Mouse (Mus musculus): Measurements from ENCODE around the gene Ceacam11. TPM values are rescaled to one million over a fixed set of nuclear protein-coding genes. Genes with fewer than 3 reads are reported as not detected.
"Not testable (repeated sequence)": the region's sequence is repeated elsewhere in the genome, so short reads cannot be mapped to it uniquely, and the experiment has no call there.

The Ceacam11 gene
- total RNA-seq (2022) = not detected

DNA sequence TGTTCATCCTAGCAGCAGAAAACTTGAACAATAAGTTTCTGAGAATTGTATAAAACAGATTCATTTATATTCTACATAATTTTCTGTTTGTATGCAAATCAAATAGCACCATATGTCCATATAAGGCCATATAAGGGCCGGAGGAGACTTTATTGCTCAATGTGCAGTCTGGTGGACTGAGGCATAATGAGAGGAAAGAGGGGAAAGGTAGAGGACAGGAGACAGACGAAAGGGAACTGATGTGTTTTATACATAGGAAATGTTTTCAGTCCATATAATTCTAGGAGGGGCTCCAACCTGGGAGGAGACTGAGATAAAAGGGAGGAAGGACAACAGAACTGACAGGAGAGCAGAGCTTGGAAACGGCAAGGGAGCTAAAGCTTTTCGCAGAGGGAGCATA lies at the start of gene Ceacam11:
Gene Ceacam11 (plus strand): TSS at position 301 of the 400 bp plus-strand sequence.
- no peak for DNase-seq (ENCODE audit: low spot score in 2 of 2)

DNA sequence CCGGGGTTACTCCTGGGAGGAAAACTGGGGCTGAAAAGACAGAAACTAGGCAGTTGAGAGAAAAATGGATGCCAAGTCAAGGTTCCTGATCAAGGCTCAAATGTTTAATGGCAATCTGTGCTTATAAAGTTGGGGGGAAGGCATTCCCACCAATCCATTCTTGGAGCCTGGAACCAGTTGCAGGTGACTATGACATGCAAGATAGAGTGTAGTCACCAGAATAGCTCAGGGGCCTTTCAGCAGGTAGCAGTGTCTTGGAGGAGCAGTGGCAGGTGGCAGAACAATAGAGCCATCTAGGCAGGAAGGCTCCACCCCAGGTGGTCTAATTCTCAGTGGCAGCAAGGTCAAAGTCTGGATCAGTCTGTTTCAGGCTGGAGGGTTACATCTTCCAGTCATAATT lies 29.2 kb downstream of the Ceacam11 start:
- not testable (repeated sequence) for DNase-seq (ENCODE audit: low spot score in 2 of 2)

DNA sequence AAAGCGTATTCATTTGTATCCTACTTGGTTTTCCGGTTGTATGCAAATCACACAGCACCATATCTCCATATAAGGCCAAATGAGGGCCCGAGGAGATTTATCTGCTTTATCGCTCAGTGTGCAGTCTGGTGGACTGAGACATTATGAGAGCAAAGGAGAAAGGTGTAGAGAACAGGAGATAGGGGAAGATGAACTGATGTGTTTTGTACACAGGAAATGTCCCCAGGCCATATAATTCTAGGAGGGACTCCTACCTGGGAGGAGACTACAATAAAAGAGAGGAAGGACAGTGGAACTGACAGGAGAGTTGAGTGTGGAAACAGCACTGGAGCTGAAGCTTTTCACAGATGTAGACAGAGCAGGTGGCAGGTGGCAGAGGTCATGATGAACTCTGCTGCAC lies 37.7 kb downstream of the Ceacam11 start, which contains the start of gene Ceacam13:
Gene Ceacam13 (plus strand): TSS at position 301 of the 400 bp plus-strand sequence.
- DNase-seq (ENCODE audit: low spot score in 2 of 2) = no peak

Small RNA genes within 50 kb of the gene (microRNA-seq; reads per million reads assigned to microRNA genes)
- gene Gm22414 = 0 reads per million in 2 experiments

Other genes starting within 250 kb of the Ceacam11 start
- gene Ceacam14, start 159.5 kb upstream of the Ceacam11 start, total RNA-seq (2022) = not detected
- gene Gm5155, start 100.4 kb upstream of the Ceacam11 start, total RNA-seq (2022) = not detected
- not detected for gene Ceacam13, start 37.8 kb downstream of the Ceacam11 start, total RNA-seq (2022)
- gene Ceacam12, start 93.8 kb downstream of the Ceacam11 start, total RNA-seq (2022) = not detected
- gene Igfl3, start 204.4 kb downstream of the Ceacam11 start, total RNA-seq (2022) = not detected

Measured in left cerebral cortex, adult 8-10 months (tissue).